Mouse (Mus musculus): ENCODE measurements around the gene Ezr. TPM values are rescaled to one million over a fixed set of nuclear protein-coding genes. Genes with fewer than 3 reads are reported as not detected.

Ezr gene
- 23.6 and 30.5 TPM in 2 replicates for total RNA-seq (2021)
- long read RNA-seq, experiment 1, transcript Ezr-201 (13 exons, 3,164 nt): major isoform, 29 of 47 reads
- long read RNA-seq, experiment 1, partial matches to known transcripts: 15 of 47 reads
- long read RNA-seq, experiment 1, other reads (novel, unspliced or antisense): 3 of 47 reads
- long read RNA-seq, experiment 2, transcript Ezr-201 (13 exons, 3,164 nt): major isoform, 15 of 20 reads
- long read RNA-seq, experiment 2, partial matches to known transcripts: 4 of 20 reads
- long read RNA-seq, experiment 2, other reads (novel, unspliced or antisense): 1 of 20 reads

GRCm38 (mm10) chr17:6782611-6783005, at the start of gene Ezr:
Gene Ezr, minus strand, starts transcription at chr17:6782784.
- DNase-seq: peak; percentile 92

DNA sequence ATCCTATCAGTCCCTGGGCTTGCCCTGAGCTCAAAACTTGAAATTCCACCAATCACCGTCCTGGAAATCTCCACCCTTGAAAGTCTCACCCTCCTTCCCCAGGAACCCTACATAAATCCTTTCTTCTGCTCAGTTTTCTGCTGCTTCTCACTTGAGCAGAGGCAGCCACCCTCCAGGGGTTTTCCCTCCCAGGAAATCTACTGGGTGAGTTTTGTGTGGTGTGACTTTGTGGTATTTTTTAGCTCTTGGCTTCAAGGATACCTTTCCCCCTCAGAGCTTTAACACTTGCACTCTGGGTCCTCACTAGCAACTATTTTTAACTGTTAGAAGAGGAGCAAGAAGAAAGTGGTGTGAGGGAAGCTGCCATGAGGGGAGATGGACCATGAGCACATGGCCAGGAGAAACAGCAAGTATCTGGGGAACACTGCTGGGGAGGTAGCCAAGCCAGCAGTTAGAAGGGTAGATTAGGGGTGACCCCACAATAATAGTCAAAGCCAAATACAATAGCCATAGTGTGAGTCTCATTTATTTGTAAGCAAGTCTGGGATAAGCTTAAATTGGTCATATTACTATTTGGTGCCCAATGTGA, 47.5 kb upstream of the Ezr start:
- no peak for DNase-seq

GRCm38 (mm10) chr17:6828531-6829150, 46.1 kb upstream of the Ezr start:
- DNase-seq: no peak

DNA sequence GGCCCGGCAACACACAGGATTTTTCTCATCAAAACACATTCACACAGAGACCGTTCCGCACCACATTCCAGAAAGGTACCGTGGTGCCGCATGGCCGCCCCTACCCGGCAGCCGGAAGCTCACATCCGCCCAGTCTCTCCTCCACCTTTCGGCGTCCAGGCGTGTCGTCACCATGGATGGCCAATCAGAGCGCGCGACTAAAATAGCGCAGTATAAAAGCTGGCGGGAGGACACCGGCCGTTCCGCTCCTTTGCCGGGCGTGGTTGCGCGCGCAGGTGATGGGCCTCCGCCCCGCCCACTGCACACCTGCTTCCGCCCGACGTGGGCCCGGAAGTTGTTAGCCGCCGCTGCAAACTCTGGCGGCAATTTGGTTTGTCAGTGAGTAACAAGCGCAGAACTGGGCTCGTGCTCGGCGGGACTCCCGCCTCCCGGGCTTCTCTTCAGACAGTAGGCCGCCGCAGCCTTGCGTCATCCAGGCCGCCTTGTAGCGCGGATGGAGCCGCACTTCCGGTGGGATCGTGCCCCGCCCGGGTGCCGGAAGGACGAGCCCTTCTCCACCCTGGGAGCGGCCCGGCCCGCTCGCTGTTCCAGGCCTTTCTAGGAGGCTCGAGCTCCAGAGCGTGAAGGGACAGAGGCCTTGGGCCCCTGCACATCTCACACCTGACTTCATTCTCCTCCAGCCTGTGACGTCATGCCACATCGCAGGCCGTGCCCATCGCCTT, 45.3 kb upstream of the Ezr start:
- peak; percentile 96 for DNase-seq

GRCm38 (mm10) chr17:6827159-6827733, 44.7 kb upstream of the Ezr start:
- no peak for DNase-seq

DNA sequence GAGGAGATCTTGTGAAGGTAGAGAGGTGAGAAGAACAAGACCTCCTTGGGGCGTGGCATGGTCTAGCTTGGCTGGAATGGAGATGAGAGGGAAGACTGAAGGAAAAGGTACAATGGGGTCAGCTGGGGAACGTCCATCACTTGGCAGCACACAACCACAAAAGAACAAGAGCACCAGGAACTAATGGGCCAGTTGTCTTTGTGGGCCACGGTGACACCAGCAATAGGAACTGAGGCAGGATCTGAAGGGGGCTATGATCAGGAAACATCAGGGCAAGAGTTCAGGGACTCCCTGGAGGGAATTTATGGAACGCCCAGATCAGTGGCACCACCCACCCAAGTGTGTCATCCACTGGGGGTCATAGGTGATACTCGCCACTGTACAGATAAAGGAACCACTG, 34.2 kb upstream of the Ezr start:
- no peak for DNase-seq

DNA sequence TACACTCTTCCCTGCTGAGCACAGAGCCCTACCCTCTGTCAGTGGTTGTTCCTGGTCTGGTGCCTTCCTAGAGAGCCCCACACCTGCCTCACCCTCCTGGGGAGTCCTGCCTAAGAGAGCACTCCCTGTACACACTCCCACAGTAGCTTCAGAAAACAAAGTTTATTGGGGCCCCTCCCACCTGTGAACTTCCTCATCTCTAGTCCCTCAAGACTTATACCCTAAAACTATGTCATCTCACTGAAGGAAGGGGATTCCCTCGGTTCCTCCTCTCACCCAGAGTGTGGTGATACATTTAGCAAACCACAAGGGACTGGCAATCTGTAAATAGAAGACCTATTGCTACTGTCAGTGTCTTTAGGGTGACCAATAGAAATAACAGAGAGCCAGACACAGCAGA, 33.6 kb upstream of the Ezr start:
- no peak for DNase-seq

DNA sequence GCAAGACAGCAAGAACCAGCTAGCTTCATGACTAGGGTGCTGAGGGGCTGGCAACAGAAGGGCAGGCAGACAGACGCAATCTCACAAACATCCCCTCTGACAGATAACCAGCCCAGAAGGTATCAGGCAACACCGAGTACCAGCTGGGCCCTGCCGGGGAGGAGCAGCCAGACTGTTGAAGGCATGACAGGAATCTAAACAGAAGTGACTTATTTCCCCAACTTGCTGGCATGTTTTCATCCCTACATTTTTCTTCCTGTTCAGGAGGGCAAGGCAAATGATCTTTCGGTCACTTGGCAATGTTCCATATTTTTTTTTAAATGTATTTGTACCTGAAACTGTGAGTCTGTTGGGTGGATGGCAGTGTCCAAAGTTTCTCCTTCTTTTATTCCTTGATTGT, 32.1 kb upstream of the Ezr start:
- no peak for DNase-seq

DNA sequence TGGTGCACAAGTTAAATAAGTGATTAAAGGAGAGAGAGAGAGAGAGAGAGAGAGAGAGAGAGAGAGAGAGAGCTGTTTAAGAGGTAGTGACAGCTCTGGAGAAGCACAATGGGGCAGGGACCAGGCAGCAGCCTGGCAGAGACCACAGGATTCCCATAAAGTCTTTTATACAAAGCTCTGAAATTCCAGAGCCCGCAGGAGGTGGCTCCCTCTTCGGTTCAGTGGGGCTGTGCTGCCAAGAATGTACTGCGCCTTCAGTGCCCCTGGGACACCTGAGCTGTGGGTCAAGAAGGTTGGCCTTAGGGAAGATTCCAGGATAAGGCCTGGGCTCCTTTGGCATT, 30.2 kb upstream of the Ezr start:
- DNase-seq: no peak

DNA sequence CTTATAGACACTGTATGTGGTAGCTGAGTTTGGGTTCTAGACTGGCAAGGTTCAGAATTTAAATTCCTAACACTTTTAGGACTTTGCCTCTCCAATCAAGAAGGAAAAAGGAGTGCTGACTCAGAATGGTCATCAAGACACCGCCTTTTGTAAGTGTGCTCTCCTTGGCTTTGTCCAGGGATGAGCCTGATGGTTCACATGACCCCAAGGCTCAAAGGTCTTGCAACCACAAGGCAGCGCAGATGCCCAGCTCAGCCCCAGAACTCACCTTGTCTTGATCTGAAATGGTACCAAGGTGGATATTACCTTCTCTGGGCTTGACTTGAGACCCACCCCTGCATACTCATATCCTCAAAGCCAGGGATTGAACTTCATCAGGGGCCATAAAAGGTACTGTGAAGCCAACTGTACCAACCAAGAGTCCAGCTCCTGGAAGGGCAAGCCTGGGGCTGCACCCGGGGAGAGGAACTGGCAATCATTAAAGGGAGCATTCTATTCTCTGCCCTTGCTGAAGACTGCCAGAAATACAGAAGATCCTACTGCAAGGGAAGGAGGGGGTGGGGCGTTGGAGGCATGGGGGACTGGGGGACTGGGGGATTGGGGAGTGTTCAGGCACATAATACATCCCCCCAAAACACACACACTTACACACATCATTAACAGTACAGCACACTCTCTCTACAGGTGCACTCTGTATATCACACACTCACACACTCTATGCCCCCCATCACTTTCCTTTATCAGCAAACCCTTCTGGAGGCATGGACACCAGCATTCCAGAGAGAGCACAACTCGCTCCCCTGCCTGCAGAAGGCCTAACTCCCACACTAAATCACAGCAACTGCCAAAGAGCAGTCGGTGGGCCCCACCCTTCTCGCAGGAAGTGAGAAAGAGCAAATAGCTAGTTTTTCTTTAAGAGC, 29.6 kb upstream of the Ezr start:
- DNase-seq: no peak

- no peak for DNase-seq
Measured at GRCm38 (mm10) chr17:6809331-6809730, 26.7 kb upstream of the Ezr start.

DNA sequence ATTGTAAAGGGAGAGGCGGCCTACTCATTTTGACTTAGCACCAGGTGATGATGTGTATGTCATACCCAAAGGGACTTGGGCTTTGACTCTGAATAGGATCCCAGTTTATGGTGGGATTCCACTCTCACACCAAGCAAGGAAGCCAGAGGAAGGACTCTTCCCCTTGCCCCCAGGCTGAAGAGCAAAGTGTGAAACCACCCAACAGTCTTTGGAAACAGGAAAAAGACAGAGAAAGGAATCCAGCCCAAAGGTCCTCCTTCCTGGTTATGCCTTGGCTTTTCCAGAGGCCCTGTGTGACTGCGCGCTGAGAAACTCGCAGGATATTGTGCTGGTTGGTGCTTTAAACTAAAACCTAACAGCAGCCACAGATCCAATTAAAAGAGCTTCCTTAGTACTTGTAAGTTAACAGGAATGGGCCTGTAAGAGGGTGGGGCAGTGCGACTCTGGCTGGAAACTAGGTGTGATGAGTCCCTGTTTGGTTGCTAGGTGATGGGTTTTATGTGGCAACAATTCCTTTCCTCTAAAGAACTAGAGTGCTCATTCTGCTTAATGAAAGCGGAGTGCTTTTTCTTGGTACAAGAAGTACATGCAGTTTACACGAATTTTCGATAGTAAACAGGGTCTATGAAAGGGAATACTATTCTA, 26.1 kb upstream of the Ezr start:
- no peak for DNase-seq

DNA sequence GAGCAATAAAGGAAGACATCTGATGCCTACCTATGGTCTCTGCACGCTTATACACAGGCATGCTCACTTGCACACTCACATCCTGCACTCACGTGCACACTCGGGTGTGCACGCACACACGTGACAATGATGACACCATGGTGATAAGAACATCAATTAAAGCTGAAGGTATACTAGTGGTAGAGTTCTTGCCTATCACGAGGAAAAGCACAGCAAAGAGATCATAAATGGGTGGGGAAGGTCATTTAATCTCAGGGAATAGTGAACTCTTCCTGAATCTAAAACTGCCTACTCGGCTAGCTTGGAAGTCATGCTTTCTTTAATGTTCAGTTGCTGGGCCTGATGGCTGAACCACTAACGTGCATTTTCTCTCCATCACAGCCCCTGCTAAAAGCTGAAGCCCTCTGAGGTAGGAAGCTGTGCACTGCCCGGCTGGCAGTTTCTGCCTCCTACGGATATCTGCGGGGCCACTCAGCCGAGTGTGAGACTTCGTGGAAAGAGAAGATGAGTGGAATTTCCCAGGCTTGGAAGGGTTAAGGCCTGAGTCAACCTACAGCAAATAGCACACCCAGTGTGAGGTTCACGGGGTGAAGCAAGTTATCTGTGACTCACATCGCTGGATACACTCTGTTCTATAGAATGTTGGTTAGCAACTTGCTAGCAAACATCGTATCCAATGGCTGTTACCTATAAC, 25.4 kb upstream of the Ezr start:
- no peak for DNase-seq

- DNase-seq: no peak
Measured at GRCm38 (mm10) chr17:6804853-6805543, 22.4 kb upstream of the Ezr start.

GRCm38 (mm10) chr17:6804111-6804510, 21.5 kb upstream of the Ezr start:
- DNase-seq: no peak

DNA sequence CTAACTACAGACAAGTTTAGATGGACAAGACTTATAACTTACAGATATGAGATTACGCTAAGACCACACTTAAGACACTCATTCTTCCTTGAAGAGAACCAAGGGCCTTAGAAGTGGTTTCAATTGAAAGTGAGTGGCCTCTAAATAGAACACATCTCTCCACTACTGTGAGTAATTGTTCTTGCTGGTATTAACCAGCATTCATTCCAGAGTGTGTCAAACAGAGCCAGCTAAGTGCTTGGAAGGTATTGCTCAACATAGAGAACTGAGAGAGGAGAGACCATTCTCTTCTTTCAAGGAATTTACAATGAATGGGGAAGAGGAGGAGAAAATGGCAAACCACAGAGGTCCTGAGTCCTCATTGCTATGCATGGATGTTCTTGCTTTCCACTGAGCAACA, 21.0 kb upstream of the Ezr start:
- DNase-seq: no peak

DNA sequence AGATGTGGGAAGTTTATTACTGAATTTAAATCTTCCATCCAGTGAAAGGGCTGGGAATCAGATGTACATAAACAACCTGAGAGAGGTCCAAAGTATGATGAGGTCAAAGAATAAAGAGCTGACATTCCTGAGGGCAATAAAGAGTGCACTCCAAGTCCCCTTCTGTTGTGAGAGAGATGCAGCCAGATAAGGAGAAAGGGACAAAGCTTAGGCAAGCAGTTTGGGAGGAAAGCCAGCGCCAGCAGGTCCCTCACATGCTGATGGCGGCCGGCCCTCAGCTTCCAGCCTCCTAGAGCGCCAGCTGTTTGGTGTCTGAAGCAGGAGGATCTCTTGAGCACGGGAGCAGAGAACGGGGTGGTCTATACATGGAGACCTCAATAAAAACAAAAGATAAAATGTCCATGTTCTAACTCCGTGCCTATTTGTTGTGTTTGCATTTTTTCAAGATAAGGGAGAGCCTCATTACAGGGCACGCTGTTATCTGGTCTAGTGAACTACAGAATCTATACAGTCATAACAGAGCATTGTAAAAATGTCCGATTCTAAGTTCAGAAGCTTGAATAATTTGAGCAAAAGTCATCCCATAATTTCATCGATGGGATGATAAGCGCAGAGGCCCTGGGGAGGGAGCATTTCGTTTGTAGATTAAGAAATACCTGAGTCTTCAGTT, 15.9 kb upstream of the Ezr start:
- no peak for DNase-seq

GRCm38 (mm10) chr17:6797471-6797870, 14.9 kb upstream of the Ezr start:
- no peak for DNase-seq

GRCm38 (mm10) chr17:6794160-6794751, 11.7 kb upstream of the Ezr start:
- DNase-seq: no peak
